Mouse (Mus musculus) inflammation-experienced regulatory T-cells (primary cell): ENCODE data around the gene Xpa. TPM values are rescaled to one million over a fixed set of nuclear protein-coding genes. Genes with fewer than 3 reads are reported as not detected.

ENCODE experiments used
- polyA plus RNA-seq, 2 experiments: library from polyadenylated mRNA; unstranded; fragments of 100-300 nt; shearing (Covaris generic); gene quantifications; one replicate each; pipeline ENCODE4 v1.2.1; 2017

Xpa gene
- 10 to 100 TPM; 38.7 to 44.0 TPM for polyA plus RNA-seq

DNA sequence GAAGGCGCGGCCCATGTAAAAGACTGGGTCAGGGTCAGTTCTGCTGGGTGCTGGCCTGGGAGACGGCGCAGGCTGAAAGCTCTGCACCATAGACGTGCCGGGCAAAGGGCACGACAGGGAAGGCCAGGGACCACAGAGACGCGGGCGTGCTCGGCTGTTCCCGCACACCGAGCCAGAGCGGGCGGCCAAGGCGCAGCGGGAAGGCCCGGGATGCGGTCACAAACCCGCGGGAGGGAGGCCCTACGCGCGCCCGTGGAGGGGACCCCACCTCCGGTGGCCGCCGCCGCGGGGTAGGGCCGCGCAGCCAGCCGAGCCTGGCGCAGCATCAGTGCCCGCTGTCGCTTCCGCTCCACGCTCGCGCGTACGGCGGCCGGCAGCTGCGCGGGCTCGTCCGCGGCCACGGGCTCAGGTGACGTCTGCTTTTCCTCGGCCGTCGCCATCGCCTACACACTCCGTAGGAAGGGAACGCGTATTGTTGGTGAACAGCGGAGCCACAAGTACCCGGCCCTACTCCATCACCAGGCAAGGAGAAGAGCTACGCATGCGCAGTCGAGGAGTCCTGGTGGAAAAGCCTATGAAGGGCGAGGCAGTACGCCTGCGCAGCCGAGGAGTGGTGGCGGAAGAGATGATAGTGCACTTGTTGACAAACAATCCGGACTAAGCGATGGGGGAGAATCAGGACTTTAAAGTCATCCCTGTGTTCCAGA is at the start of gene Xpa:
TSS of gene Xpa (minus strand) at position 531 of the 707 bp plus-strand sequence.

DNA sequence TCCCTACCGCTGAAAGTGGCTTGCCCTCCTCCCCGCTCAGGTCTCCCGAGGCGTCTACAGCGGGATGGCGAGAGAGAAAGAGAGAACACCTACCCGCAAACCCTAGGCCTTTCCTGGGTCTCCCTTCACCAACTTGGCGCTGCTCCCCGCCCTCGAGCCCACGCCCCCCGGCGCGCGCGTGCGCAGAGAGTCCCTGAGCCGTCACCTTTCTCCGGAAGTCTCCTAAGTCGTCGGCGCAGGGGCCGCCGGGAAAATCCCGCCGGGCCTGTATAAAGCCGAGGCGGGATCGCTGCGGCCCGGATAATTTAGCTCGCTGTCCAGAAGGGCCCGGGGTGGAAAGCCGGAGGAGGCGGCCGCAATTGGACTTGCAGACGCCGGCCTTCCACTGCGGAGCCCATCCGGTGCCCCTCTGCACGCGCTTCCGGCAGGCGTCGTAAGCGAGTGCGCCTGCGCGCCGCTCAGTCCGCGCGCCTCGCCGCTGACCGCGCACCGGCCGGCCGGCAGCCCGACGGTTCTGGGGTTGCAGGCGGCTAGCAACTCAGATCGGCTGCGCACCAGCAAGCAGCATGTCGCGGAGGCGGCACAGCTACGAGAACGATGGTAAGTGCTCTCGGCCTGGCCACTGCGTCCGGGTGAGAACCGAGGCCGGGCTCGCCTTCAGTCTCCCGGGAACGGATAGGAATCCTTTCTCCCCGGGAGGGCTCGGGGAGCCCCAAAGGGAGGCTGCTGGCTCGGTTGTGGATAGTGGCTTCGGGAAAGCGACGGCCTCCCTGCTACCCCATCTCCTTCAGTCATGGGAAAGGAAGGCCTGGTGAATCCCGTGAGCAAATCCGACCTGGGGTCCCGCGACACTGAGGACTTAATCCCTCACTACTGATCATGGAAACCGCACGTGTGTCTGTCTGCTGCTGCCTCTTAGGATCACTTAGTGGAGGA is 57.6 kb downstream of the Xpa start, which contains the start of the genes Ncbp1 and Tstd2:
TSS of gene Ncbp1 (plus strand) at position 327 of the 936 bp plus-strand sequence.
TSS of gene Tstd2 (minus strand) at position 408 of the 936 bp plus-strand sequence.

Other genes with a start within 250 kb of the Xpa start
- 10 to 100 TPM in 1 of 2 experiments, 1 to 10 TPM in 1; 8.9 to 14.9 TPM for gene Tdrd7, start 231.0 kb downstream of the Xpa start, polyA plus RNA-seq
- 1 to 10 TPM; 1.7 to 2.9 TPM for gene Tmod1, start 157.4 kb downstream of the Xpa start, polyA plus RNA-seq
- gene Ncbp1, start 57.7 kb downstream of the Xpa start, polyA plus RNA-seq, result 10 to 100 TPM; 82.4 to 88.6 TPM
- gene Tstd2, start 57.6 kb downstream of the Xpa start, polyA plus RNA-seq, result 10 to 100 TPM; 34.6 to 45.6 TPM
- gene Foxe1, start 147.3 kb upstream of the Xpa start, polyA plus RNA-seq, result under 1 TPM; 0.07 to 0.72 TPM
- 10 to 100 TPM; 20.4 to 30.4 TPM for gene Trmo, start 193.1 kb upstream of the Xpa start, polyA plus RNA-seq
- gene Hemgn, start 217.2 kb upstream of the Xpa start, polyA plus RNA-seq, result under 1 TPM in 1 of 2 experiments, not detected in 1; 0.23 TPM